Mouse (Mus musculus) neural tube, embryonic 13.5 days (tissue): ENCODE measurements around the gene Msrb3. TPM values are rescaled to one million over a fixed set of nuclear protein-coding genes. Genes with fewer than 3 reads are reported as not detected.

Experiments
- ATAC-seq: fragments of 200-750 bp; cut with Nextera tagmentation; 2 replicates; pipeline ENCODE4 v1.8.0; 2017; ENCODE audit warnings: low read depth, mild to moderate bottlenecking, moderate TSS enrichment, moderate library complexity
- H3K27ac ChIP-seq: fragments of 300-500 bp; sonication (generic); replicated peaks from 2 replicates; pipeline ENCODE4 v1.5.1; 2015; ENCODE audit warnings: moderate library complexity, mild to moderate bottlenecking, inconsistent platforms
- H3K27me3 ChIP-seq: fragments of 300-500 bp; sonication (generic); 2 replicates; pipeline ENCODE4 v1.6.1; 2015; ENCODE audit warnings: mild to moderate bottlenecking, inconsistent platforms
- H3K36me3 ChIP-seq: fragments of 300-500 bp; sonication (generic); 2 replicates; pipeline ENCODE4 v1.6.1; 2015; ENCODE audit warnings: mild to moderate bottlenecking, inconsistent platforms
- H3K4me1 ChIP-seq: fragments of 300-500 bp; sonication (generic); replicated peaks from 2 replicates; pipeline ENCODE4 v1.6.1; 2015; ENCODE audit warnings: inconsistent platforms
- H3K4me2 ChIP-seq: fragments of 300-500 bp; sonication (generic); 2 replicates; pipeline ENCODE4 v1.6.1; 2015; ENCODE audit warnings: inconsistent platforms, mild to moderate bottlenecking, moderate library complexity
- H3K4me3 ChIP-seq: fragments of 300-500 bp; sonication (generic); 2 replicates; pipeline ENCODE4 v1.5.1; 2015; ENCODE audit warnings: mild to moderate bottlenecking, inconsistent platforms
- H3K9ac ChIP-seq: fragments of 300-500 bp; sonication (generic); 2 replicates; pipeline ENCODE4 v1.6.1; 2015; ENCODE audit warnings: moderate library complexity, mild to moderate bottlenecking, inconsistent platforms
- H3K9me3 ChIP-seq: fragments of 300-500 bp; sonication (generic); 2 replicates; pipeline ENCODE4 v1.6.1; 2016; ENCODE audit warnings: inconsistent platforms
- WGBS: fragments of 180-500 bp; shearing (Covaris S2); methylation state at CpG from one replicate; pipeline ENCODE4 v1.1.7; 2015; 5-methylcytosine and 5-hydroxymethylcytosine counted together
- polyA plus RNA-seq: library from polyadenylated mRNA; unstranded; fragments of >200 nt; fragmentation: Nextera tagmentation; extraction: Ambion mirVana; gene quantifications from 2 replicates; pipeline ENCODE4 v1.2.1, GENCODE M21; 2015

Gene Msrb3
- polyA plus RNA-seq, 1 experiment from 2014 or later = 1.0 TPM

DNA sequence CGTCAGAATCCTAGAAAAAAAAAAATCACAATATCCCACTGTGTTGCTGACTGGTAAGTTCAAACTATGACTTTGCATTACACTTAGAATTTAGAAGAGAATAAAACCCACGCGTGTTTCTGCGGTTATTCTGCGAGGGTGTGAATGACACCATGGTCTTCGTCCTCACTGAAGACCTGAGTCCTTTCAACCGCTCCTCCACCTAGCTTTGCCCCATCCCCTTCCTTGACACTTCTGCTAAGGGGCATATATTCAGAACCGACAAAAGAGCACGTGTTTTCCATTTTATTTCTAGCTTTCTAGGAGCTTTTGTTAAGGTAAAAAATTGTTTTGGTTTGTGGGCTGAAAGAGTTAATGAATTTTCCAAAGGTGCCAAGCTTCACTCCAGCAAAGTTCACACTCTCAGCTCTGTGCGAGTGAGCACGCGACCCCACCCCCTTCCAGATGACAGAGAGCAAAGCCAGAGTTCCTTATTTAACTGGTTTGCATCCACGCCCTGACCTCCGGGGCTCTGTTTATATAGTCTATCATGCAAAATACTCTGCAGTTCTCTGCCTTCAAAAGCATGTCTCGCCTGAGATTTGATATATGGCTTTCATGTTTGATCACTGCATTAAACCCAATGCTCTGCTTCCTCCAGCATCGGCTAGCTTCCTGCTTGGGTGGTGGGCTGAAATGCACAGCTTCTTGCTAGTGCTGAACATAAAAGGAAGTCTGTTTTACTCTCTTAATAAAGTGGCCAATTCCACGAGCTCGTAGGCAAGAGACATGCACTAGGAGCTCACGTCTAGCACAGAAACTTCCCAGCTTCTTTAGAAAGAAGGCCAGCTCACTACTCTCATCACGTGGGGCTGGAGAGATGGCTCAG lies 77.2 kb downstream of the Msrb3 start:
- Histone ChIP-seq H3K9ac (no peak overlapping the region), H3K36me3 (no peaks in the 10 kb centered on the region), H3K27ac (no peak overlapping the region), H3K4me3 (no peak overlapping the region), H3K27me3 (no peaks in the 10 kb centered on the region), H3K9me3 (no peaks in the 10 kb centered on the region), H3K4me1 (peaks cover 10% of the 10 kb centered on the region), H3K4me2 (no peak overlapping the region)
- WGBS = 62% methylated on average over 20 of the region's 20 CpGs
- no peak for ATAC-seq

DNA sequence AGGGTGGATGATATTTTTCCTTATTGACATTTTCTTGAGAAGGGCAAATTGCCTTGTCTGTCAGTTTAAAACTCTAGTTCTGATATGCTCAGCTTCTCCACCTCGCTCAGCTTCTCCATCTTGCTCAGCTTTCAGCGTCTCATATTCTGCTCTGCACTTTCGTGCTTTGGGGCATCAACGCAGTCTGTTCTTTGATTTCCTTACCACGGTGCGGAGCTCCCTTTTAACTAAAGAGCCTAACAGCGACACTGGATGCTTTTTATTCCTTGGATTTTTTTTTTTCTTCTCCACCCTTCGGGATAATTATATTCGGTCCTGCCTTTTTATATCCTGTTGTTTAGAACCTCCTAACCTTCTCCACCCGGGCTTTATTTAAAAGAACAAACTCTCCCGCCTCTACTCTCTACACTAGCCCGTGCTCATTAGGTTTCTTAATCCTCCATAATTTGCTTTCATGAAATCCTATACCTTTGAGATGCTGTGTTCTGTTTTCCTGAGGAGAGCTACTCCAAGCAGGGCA lies 78.1 kb downstream of the Msrb3 start:
- H3K27me3 ChIP-seq = no peaks in the 10 kb centered on the region
- ATAC-seq = no peak
- H3K4me2 ChIP-seq = no peak overlapping the region
- no peaks in the 10 kb centered on the region for H3K9me3 ChIP-seq
- H3K9ac ChIP-seq = no peak overlapping the region
- no peak overlapping the region for H3K4me3 ChIP-seq
- no peaks in the 10 kb centered on the region for H3K36me3 ChIP-seq
- 69% methylated on average over 12 of the region's 12 CpGs for WGBS
- H3K4me1 ChIP-seq = peaks cover 6% of the 10 kb centered on the region
- no peak overlapping the region for H3K27ac ChIP-seq

DNA sequence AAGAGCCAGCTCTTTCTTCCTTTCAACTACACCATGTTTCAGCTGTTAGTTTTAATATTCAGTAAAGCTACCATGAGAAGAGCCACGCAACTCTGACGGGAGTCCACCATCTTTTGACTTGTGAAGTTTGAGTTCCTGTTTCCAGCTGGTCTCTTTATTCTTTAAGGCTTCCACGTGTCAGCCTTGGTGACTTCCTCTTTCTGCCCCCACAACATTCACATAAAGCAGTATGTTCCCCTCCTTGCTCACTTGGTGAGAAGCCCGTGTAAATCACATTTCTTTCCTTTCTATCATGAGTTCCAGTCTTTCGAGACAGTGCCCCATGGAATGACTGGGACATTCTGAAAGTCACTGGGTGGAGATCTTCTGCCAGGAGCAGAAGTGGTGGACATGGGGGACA lies 83.6 kb downstream of the Msrb3 start:
- H3K4me3 ChIP-seq = no peak overlapping the region
- ATAC-seq = no peak
- no peaks in the 10 kb centered on the region for H3K27me3 ChIP-seq
- H3K36me3 ChIP-seq = no peaks in the 10 kb centered on the region
- 81% methylated on average over 5 of the region's 5 CpGs for WGBS
- no peak overlapping the region for H3K4me2 ChIP-seq
- H3K27ac ChIP-seq = no peak overlapping the region
- no peak overlapping the region for H3K9ac ChIP-seq
- H3K9me3 ChIP-seq = no peaks in the 10 kb centered on the region
- peaks cover 18% of the 10 kb centered on the region for H3K4me1 ChIP-seq

DNA sequence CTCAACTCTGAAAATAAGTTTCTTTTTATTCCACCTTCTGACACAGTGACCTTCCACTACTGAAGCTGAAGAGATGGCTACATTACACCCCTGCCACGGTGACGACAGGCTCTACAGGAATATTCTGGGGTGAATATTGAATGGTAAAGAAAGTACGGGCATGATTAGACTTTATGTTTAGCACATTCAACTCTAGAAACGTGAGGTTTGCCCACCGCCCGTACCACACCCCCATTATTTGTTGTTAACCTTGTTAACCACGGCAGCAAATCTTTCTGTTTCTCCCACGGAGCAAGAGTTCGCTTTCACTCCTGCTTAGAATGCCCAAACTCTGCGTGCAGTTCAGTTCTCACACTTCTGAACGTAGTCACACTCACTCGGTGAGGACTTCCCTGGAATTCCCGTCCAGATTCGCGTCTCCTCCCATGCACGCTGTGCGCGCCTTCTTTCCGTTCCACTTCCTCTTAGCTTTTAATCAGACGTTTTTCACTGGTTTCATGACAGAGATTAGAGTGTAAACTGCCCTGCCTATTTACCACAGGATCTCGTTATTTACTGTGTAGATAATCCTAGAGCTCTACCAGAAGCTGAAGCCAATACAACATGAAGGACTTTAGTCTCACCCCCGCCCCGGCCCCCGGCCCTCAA lies 87.0 kb downstream of the Msrb3 start:
- Histone ChIP-seq H3K27ac (no peak overlapping the region), H3K9ac (no peak overlapping the region), H3K4me1 (peaks cover 20% of the 10 kb centered on the region), H3K4me2 (no peak overlapping the region; the same call in 1 of the 2 replicates), H3K36me3 (no peaks in the 10 kb centered on the region), H3K27me3 (no peaks in the 10 kb centered on the region), H3K4me3 (no peak overlapping the region), H3K9me3 (no peaks in the 10 kb centered on the region)
- 69% methylated on average over 24 of the region's 24 CpGs for WGBS
- ATAC-seq = no peak

DNA sequence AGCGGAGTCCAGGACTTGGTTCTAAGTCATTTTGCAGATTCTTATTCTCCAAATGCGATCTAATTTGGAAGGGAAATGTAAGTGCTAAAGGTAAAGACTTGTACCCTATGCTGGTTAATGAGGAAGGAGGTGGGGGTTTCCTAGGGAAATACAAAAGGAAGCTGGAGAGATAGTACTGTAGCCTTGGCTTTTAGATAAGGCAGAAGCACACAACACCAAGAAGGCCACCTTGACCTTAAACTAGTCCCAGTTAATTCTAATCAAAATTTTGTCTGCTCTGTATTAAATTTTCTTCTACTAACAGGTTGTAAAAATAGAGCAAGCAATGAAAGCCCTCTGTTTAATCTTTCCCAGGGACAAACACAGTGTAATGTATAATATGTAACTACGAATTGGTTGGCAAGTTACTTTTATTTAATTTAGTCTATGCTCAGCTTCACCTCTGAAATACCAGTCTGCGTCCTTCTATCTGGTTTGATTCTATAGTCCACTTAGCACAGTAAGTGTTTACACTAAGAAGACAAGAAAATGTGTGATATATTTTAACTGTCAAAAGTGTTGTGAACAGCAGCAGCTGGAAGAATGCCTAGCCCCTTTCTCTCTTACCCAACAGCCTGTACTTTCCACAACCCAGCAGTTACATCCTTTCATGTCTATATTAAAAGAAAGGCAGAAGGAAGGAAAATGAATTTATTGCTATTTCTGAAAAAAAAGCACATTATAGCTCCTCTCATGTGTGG lies 87.9 kb downstream of the Msrb3 start:
- H3K4me3 ChIP-seq = no peak overlapping the region
- no peak for ATAC-seq
- no peaks in the 10 kb centered on the region for H3K36me3 ChIP-seq
- peaks cover 20% of the 10 kb centered on the region for H3K4me1 ChIP-seq
- WGBS = 85% methylated on average over 4 of the region's 4 CpGs
- no peak overlapping the region for H3K9ac ChIP-seq
- H3K4me2 ChIP-seq = no peak overlapping the region
- H3K27me3 ChIP-seq = no peaks in the 10 kb centered on the region
- H3K27ac ChIP-seq = no peak overlapping the region
- H3K9me3 ChIP-seq = no peaks in the 10 kb centered on the region

DNA sequence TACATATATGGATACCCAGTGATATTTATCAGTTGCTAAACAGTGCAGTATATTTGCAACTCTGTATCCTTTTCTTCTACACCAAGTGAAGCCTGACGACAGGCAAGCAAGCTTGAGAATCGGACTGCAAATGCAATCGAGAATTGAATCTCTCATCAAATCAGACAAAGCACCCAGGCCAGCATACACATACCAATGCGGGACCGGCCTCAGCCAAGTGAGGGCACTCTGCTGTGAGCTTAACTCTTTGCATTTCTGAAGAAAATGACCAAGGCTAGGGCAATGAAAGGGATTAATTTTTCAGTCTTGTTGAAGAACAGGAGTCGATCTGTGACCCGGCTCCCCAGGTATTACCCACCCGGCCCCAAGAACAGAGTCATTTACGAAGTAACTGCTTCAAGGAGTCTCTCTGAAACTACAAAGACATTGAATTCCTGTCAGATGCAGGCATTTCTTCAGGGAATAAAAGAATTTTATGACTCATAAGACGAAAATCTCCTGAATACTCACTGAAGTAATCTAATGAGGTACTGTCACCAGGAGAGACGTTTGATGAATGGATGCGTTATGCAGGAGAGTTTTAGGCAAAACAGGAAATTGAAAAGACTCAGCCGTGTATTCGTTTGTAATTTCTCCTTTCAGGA lies 88.7 kb downstream of the Msrb3 start:
- no peaks in the 10 kb centered on the region for H3K9me3 ChIP-seq
- no peak overlapping the region for H3K9ac ChIP-seq
- ATAC-seq = no peak
- no peaks in the 10 kb centered on the region for H3K27me3 ChIP-seq
- no peak overlapping the region for H3K27ac ChIP-seq
- no peak overlapping the region for H3K4me2 ChIP-seq
- peaks cover 20% of the 10 kb centered on the region for H3K4me1 ChIP-seq
- WGBS = 59% methylated on average over 14 of the region's 14 CpGs
- H3K4me3 ChIP-seq = no peak overlapping the region
- H3K36me3 ChIP-seq = no peaks in the 10 kb centered on the region

DNA sequence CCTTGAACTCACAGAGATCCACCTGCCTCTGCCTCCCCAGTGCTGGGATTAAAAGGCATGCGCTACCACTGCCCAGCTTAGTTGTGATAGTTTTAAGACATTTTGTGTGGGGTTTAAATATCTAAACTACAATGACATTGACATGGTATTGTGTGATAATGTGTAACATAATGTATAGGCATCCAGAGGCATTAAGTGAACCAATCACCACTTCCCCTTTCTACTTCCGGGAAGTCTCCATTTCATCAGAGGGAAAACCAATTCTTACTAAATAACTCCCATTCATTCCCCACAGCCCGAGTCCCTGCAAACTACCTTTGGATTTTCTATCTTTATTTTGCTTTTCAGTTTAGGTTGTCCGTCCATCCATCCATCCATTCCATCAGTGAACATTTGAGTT lies 90.7 kb downstream of the Msrb3 start:
- Histone ChIP-seq H3K4me1 (peaks cover 20% of the 10 kb centered on the region), H3K27ac (no peak overlapping the region), H3K4me3 (no peak overlapping the region), H3K4me2 (no peak overlapping the region), H3K9me3 (no peaks in the 10 kb centered on the region), H3K36me3 (no peaks in the 10 kb centered on the region), H3K9ac (no peak overlapping the region), H3K27me3 (no peaks in the 10 kb centered on the region)
- no peak for ATAC-seq
- 94% methylated on average over 4 of the region's 4 CpGs for WGBS

DNA sequence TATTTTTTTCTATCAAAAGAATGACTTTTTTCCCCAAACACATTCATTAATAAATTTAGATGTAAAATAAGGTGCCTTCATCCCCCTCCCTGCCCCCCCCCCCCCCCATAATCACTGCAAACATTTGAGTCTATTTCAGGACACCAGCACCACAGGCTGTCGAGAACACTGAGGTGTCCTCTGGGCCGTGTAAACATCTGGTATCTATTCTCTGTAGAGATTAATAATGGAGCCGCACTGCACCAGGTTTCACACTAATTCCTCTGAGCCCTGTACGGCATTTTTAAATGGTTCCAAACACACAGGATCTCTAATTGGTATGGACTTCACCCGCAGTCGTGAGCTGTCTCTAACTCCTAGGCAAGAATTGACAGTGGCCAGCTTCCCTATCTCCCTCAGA lies 97.8 kb downstream of the Msrb3 start:
- Histone ChIP-seq H3K4me2 (peak overlapping the region; percentile 40), H3K9me3 (no peaks in the 10 kb centered on the region), H3K36me3 (no peaks in the 10 kb centered on the region), H3K4me1 (peaks cover 20% of the 10 kb centered on the region), H3K27me3 (no peaks in the 10 kb centered on the region), H3K4me3 (no peak overlapping the region), H3K9ac (0 out of 2 replicates have a peak overlapping the region, but pooled peaks have one; percentile 31), H3K27ac (peak overlapping the region; percentile 65)
- WGBS = 22% methylated on average over 6 of the region's 6 CpGs
- ATAC-seq = peak; percentile 69; the same call in 1 of the 2 replicates

DNA sequence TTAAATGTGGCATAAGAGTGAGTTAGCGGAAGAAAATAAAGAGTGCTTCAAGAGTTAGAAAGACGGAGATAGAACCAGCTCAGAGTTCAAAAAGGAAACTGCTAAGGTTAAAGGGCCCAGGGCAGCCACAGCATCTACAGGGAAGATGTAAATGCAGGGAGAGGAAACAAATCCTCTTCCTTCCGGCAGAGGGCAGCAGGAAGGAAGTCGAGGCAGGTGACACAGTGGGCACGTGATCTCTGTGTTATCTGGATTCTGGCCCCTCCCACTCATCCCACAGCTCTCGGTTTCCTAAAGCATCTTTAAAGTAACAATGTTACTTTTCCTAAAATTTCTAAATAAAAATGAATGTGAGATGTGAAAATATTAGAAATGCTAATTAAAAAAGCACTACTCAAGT lies 99.4 kb downstream of the Msrb3 start:
- Histone ChIP-seq H3K4me1 (peaks cover 26% of the 10 kb centered on the region), H3K9ac (no peak overlapping the region), H3K4me3 (no peak overlapping the region), H3K4me2 (no peak overlapping the region), H3K27me3 (no peaks in the 10 kb centered on the region), H3K36me3 (no peaks in the 10 kb centered on the region), H3K9me3 (no peaks in the 10 kb centered on the region), H3K27ac (no peak overlapping the region)
- ATAC-seq = no peak
- WGBS = 84% methylated on average over 6 of the region's 6 CpGs

DNA sequence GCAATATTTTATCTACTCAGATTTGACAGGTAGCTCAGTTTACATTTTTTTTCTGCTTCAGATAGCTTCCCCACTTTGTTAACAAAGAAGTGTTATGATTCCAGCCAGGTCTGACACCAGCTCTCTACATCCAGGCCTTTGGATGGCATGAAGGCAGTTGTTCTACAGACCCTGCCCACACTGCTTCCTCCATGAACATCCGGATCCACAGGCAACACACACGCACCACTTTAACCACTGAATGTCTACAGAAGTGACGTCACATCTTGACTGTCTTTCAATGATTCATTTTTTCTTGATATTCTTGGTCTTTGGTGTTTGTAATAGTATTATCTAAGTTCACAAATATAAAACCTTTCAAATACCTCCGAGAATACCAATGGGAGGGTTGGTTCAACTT lies 102.2 kb downstream of the Msrb3 start:
- Histone ChIP-seq H3K4me3 (no peak overlapping the region), H3K36me3 (no peaks in the 10 kb centered on the region), H3K27me3 (no peaks in the 10 kb centered on the region), H3K4me1 (peaks cover 26% of the 10 kb centered on the region), H3K9me3 (no peaks in the 10 kb centered on the region), H3K9ac (no peak overlapping the region), H3K27ac (no peak overlapping the region), H3K4me2 (no peak overlapping the region)
- ATAC-seq = no peak
- WGBS = 92% methylated on average over 4 of the region's 4 CpGs

DNA sequence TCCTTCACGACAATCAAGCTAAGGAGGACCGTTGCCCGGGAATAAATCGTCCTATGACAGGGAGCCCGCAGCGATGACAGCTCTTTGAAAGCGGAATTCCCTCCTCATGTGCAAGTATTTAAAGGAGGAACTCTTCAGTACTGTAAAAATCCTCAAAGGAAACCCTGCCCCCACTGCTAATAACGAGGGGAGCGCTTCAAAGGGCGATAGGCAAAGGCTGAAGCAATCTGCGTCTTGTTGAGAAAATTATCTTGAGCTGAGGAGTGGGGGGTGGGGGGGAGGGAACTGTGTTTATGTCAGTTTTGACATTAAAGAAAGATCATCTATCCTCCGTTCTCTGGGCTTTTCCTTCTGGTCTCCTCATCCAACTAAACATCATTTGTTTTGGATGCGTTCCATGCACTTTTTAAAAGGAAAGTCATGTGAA lies 104.5 kb downstream of the Msrb3 start:
- 28% methylated on average over 13 of the region's 13 CpGs for WGBS

More for the DNA sequence above, 104.5 kb downstream of the Msrb3 start:
- no peak overlapping the region for H3K27ac ChIP-seq
- no peak for ATAC-seq
- H3K9ac ChIP-seq = no peak overlapping the region
- H3K4me3 ChIP-seq = no peak overlapping the region
- H3K9me3 ChIP-seq = no peaks in the 10 kb centered on the region
- H3K4me2 ChIP-seq = peak overlapping the region; percentile 30
- no peaks in the 10 kb centered on the region for H3K27me3 ChIP-seq
- H3K4me1 ChIP-seq = peaks cover 11% of the 10 kb centered on the region
- no peaks in the 10 kb centered on the region for H3K36me3 ChIP-seq
